Mouse (Mus musculus): ENCODE measurements around the gene Cbx7.

Gene Cbx7

DNA sequence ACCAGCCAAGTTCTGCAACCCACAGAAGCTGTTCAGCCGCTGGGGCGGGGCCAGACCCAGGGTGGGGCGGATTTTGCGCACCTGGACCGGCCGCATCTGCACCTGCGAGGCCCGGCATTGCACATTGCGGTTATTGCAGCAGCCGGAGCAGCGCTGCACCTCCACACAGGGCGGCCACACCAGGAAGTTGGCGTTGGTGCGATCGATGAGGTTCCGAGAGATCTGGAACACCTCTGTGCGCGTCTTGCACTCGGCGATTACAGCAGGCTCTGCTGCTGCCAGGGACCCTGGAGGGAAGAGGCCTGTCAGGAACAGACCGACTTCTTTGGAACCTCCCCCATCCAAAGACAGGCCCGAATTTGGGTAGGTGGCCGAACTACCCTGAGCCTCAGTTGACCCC, 30.7 kb upstream of the Cbx7 start:
- DNase-seq (ENCODE audit: low spot score in 2 of 2) = no peak

GRCm38 (mm10) chr15:80000694-80001093, 29.8 kb upstream of the Cbx7 start:
- no peak for DNase-seq (ENCODE audit: low spot score in 2 of 2)

DNA sequence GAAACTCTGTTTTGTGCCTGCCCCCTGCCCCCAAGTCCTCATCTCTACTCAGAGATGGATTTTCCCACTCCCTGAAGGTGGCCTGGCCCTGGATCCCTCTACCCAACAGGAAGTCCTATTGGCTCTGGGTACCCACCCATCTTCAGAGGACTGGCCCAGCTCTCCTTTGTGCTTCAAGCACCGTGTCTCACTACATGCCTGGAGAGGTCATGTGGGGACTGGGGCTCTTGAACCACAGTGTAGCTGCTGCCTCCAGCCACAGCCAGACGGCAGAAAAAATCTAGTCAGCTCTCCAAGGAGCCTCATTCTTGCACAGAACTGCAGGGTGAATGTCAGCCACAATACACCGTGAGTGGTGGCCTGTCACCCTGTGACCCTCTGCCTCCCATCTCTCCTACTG, 27.1 kb upstream of the Cbx7 start:
- no peak for DNase-seq (ENCODE audit: low spot score in 2 of 2)

DNA sequence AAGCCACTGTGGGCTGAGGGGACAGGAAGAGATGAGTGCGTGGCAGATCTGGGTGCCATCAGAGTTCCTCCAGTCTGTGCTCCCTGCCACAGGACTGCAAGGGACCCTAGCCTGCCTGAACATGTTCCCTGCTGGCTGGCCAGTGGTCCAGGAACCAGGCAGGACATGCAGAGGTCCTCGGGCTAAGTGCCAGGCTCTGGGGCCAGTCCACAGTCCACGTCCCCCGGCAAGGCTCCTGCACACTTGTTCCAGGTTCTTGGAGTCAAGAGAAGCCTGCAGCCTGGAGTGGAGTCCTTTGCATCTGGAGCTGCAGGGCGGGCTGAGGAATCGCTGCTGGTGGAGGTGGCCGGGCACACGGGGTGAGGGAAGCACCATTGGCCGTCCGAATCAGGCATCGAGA, 25.9 kb upstream of the Cbx7 start:
- DNase-seq (ENCODE audit: low spot score in 2 of 2) = no peak

- DNase-seq (ENCODE audit: low spot score in 2 of 2) = no peak
Measured at GRCm38 (mm10) chr15:79995552-79995951, 24.6 kb upstream of the Cbx7 start.

DNA sequence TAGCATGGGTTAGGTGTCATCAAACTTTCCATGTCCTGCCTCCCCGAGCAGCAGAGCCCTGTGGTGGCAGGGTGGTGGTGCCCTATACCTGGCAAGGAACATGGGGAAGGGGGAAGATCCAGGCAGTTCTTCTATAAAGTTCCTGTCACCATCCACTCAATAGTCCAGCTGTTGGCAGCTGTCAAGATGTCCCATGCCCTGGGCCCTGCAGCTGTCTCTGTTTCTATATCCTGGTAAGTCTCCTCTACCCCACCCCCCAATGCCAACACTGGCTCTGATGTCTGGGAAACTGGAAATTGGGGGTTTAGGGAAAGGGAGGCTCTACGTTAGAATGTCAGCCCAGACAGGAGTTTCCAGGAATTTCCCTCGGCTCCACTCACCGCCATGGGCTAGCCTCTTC, 23.6 kb upstream of the Cbx7 start:
- DNase-seq (ENCODE audit: low spot score in 2 of 2) = no peak

DNA sequence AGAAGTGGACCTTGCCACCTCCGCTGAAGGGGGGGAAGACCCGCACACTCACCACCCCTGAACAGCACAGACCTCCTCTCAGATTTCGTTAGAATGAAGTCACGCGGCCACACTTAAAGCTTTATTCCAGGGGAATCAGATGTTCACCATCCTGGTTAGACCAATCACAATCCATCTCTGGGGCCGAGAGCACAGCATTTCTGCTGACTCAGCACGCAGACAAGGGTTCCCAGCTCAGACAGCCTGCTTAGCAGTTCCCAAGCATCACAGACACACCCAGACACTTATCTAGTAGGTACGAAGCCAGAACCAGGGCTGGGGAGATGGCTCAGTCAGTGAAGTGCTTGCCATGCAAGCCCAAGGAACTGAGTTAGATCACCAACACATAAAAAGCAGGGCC, 15.3 kb upstream of the Cbx7 start:
- no peak for DNase-seq (ENCODE audit: low spot score in 2 of 2)

GRCm38 (mm10) chr15:79985471-79985870, 14.6 kb upstream of the Cbx7 start:
- no peak for DNase-seq (ENCODE audit: low spot score in 2 of 2)

GRCm38 (mm10) chr15:79984152-79984551, 13.2 kb upstream of the Cbx7 start:
- DNase-seq (ENCODE audit: low spot score in 2 of 2) = no peak

DNA sequence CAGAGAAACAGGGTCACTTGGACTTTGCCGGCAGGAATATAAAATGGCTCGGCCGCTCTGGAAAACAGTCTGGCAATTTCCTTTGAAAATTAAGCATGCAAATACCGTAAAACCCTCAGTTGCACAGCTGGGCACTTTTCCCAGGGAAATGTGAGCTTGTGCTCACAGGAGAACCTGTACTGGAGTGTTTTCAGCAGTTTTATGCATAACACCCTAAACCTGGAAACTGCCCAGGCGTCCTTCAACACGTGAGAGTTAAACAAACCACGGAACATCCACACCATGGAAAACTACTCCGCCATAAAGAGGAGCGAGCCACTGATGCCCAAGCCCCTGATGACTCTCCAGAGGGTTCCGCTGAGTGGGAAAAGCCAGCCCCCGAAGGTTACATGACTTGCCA, 9.8 kb upstream of the Cbx7 start:
- no peak for DNase-seq (ENCODE audit: low spot score in 2 of 2)

GRCm38 (mm10) chr15:79972186-79972585, 1.3 kb upstream of the Cbx7 start:
- no peak for DNase-seq (ENCODE audit: low spot score in 2 of 2)

DNA sequence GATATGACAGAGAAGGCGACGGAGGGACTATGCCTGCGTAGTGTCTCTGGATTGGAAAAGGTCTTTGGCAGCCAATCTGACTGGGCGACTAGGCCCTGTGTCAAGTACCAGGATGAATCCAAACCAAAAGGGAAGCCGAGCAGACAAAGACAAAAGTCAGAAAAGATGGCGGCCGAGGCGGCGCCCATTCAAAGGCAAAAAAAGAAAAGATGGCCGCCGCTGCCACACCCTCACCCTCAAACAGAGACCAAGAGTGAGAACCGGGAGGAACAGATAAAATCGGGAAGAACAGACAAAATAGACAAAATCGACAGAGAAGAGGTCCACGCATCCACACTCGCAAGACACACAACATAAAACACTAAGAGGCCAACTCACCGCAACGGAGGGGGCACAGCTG, 428 bp downstream of the Cbx7 start:
- no peak for DNase-seq (ENCODE audit: low spot score in 2 of 2)

- no peak for DNase-seq (ENCODE audit: low spot score in 2 of 2)
Measured at GRCm38 (mm10) chr15:79967346-79967745, 3.6 kb downstream of the Cbx7 start.

DNA sequence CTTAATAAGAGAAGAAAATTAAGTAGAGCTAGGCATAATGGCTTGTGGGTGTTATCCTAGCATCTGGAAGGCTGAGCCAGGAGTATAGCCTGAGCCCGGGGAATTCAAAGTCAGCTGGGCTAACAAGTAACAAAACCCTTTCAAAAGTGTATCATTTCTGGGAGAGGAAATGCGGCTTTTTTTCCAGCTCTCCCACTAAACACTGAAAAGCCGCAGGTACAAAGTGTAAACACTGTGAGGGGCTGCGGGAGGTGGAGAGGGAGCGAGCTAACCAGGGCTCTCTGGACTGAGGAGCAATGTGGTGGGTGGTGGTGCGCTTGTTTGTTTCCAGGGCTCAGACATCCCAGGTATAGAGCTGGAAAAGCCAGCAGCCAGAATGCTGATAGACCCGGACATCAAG, 6.5 kb downstream of the Cbx7 start:
- DNase-seq (ENCODE audit: low spot score in 2 of 2) = no peak

GRCm38 (mm10) chr15:79962661-79963060, 8.3 kb downstream of the Cbx7 start:
- DNase-seq (ENCODE audit: low spot score in 2 of 2) = no peak

DNA sequence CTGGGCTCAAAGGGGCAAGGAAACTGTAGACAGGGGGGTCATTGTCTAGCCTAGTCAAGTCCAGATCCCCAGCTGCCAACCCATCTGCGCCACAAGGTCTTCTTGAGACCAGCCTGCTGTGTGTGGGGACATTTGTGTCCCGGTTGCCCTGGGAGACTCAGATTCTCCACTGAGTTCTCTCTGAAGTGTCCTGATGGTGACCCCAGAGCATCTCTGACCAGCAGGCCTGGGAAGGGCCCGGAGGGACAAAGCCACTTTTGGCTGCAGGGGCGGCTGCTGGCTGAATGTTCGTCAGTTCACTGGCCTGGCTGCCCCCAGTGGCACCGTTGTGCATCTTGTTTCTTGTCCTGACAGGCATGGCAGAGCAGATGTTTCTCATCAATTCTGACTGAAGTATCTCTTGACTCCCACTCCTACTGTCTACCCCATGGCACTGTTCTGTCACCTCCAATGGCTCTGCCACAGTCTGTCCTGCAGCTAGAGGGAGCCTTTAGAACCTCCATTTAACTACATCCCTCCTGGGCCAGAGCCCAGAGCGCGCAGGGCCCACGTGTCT, 9.5 kb downstream of the Cbx7 start:
- no peak for DNase-seq (ENCODE audit: low spot score in 2 of 2)

DNA sequence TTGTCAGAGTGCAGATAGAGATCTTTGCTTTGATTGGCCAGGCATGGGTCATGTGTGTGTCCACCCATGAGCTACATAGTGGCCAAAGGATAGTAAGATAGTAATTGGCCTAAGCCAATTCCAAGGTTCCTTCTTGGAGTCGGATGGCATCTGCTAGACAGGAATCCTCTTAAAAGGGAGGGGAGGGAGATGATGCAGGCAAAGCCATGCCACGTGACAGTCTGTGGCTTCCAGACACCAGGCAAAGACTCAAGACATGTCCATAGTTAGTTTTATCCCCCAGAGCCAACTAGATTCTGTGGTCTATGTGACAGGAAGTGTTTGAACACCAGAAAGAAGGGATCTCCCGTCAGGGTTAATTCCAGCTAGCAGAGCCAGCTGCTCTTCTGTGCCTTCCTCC, 12.5 kb downstream of the Cbx7 start:
- no peak for DNase-seq (ENCODE audit: low spot score in 2 of 2)

GRCm38 (mm10) chr15:79956559-79956958, 14.4 kb downstream of the Cbx7 start:
- no peak for DNase-seq (ENCODE audit: low spot score in 2 of 2)

DNA sequence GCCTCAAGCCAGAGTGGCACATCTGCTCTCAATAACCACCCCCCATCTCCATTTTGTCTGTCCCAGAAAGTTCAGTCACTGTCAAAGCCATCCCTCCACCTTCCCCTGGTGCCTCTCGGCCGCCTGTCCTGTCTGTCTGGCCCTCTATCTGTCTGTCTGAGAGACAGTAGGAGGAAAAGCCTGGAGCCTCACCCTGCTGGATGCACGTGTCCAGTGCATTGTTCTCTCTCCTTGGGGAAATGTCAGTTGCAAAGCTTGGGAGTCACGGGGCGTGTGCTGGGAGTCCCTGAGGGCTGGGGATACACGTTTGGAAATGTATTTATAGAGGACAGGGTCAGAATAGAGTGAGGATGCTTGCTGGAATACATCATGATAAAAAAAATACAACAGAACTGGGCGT, 17.4 kb downstream of the Cbx7 start:
- no peak for DNase-seq (ENCODE audit: low spot score in 2 of 2)

- no peak for DNase-seq (ENCODE audit: low spot score in 2 of 2)
Measured at GRCm38 (mm10) chr15:79952504-79953231, 18.3 kb downstream of the Cbx7 start.

DNA sequence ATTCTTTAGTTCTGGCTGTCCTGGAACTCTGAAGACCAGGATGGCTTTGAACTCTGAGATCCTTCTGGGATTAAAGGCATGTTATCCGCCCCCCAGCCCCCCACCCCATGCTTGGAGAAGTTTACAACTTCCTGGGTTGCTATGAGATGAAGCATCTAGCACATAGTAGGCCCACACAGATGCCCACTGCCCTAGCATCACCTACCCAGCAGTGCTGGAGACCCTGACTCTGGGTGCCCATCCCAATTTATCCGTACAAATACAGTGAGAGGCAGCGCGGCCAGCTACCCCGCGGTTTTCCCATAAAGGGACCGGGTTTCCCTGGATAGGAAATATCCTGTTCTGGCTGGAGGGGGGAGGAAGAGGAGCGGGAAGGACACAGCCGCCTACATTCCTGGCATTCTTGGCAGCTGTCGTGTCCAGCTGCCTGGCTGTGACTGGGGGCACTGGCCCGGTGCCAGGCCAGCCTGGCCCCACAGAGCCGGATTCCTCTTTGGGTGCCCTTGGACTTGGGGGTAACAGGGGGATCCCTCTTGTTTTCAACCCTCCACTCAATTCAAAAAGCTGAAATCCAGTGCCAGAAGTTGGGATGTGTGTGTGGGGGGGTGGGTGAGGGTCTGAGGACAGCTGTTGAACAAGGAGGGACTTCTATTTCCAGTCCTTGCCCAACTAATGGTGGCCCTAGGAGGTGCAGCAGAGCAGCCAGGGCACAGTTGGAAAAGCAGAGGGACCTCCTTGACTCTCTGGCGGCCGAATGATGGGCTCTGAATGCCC, 19.0 kb downstream of the Cbx7 start:
- DNase-seq (ENCODE audit: low spot score in 2 of 2) = no peak

- no peak for DNase-seq (ENCODE audit: low spot score in 2 of 2)
Measured at GRCm38 (mm10) chr15:79951226-79951625, 19.7 kb downstream of the Cbx7 start.
